Mouse (Mus musculus) frontal cortex, postnatal 25 days (tissue): ENCODE measurements around the gene Nmt2.

Experiments used
- DNase-seq, 2 experiments: peaks; one replicate each; pipeline ENCODE4 v3.0.0; 2022; ENCODE audit warnings: low spot score in 2 of 2

Gene Nmt2

GRCm38 (mm10) chr2:3283602-3284472, at the start of gene Nmt2:
Gene Nmt2 (plus strand): TSS chr2:3284212.
- DNase-seq, result peak; percentile 97

- DNase-seq, result no peak
Observed at GRCm38 (mm10) chr2:3239255-3239654, 44.8 kb upstream of the Nmt2 start.

- no peak for DNase-seq
Observed at GRCm38 (mm10) chr2:3244251-3244650, 39.8 kb upstream of the Nmt2 start.

- DNase-seq, result no peak
Observed at GRCm38 (mm10) chr2:3251309-3251708, 32.7 kb upstream of the Nmt2 start.

- DNase-seq, result no peak
Observed at GRCm38 (mm10) chr2:3266466-3266865, 17.5 kb upstream of the Nmt2 start.

GRCm38 (mm10) chr2:3267879-3268278, 16.1 kb upstream of the Nmt2 start:
- DNase-seq, result no peak

- no peak for DNase-seq
Observed at GRCm38 (mm10) chr2:3273349-3273748, 10.7 kb upstream of the Nmt2 start.

GRCm38 (mm10) chr2:3276106-3276505, 7.9 kb upstream of the Nmt2 start:
- no peak for DNase-seq

GRCm38 (mm10) chr2:3277502-3277901, 6.5 kb upstream of the Nmt2 start:
- DNase-seq, result no peak

GRCm38 (mm10) chr2:3281311-3281710, 2.7 kb upstream of the Nmt2 start:
- DNase-seq, result no peak

GRCm38 (mm10) chr2:3282866-3283601, 978 bp upstream of the Nmt2 start:
- no peak for DNase-seq

GRCm38 (mm10) chr2:3284473-3285180, 615 bp downstream of the Nmt2 start:
- DNase-seq, result peak; percentile 47 to 56

- no peak for DNase-seq
Observed at GRCm38 (mm10) chr2:3285181-3285530, 1.1 kb downstream of the Nmt2 start.

GRCm38 (mm10) chr2:3285709-3286108, 1.7 kb downstream of the Nmt2 start:
- DNase-seq, result no peak

GRCm38 (mm10) chr2:3286243-3286642, 2.2 kb downstream of the Nmt2 start:
- DNase-seq, result no peak

- no peak for DNase-seq
Observed at GRCm38 (mm10) chr2:3289581-3289980, 5.6 kb downstream of the Nmt2 start.

- DNase-seq, result no peak
Observed at GRCm38 (mm10) chr2:3292170-3292569, 8.2 kb downstream of the Nmt2 start.

GRCm38 (mm10) chr2:3295826-3296225, 11.8 kb downstream of the Nmt2 start:
- no peak for DNase-seq

GRCm38 (mm10) chr2:3305426-3306025, 21.5 kb downstream of the Nmt2 start:
- no peak for DNase-seq

GRCm38 (mm10) chr2:3323132-3323531, 39.1 kb downstream of the Nmt2 start:
- DNase-seq, result no peak

- no peak for DNase-seq
Observed at GRCm38 (mm10) chr2:3324381-3325130, 40.5 kb downstream of the Nmt2 start.
